Mouse (Mus musculus): ENCODE data around the gene Gm37240.

Gene Gm37240

GRCm38 (mm10) chr3:84936956-84937355 is 950.4 kb downstream of the Gm37240 start:
- in situ Hi-C loops (cut with MboI; ENCODE audit: low sequenced_read_pairs): loop anchor here (25.0 kb wide), 1 partner anchor 625 kb away; the partner anchor contains the start of gene Gatb

- in situ Hi-C loops (cut with MboI; ENCODE audit: low sequenced_read_pairs): loop anchor here (25.0 kb wide), 1 partner anchor 626 kb away; the partner anchor contains the start of gene Gatb
Observed at GRCm38 (mm10) chr3:84936252-84936651, 951.1 kb downstream of the Gm37240 start.

DNA sequence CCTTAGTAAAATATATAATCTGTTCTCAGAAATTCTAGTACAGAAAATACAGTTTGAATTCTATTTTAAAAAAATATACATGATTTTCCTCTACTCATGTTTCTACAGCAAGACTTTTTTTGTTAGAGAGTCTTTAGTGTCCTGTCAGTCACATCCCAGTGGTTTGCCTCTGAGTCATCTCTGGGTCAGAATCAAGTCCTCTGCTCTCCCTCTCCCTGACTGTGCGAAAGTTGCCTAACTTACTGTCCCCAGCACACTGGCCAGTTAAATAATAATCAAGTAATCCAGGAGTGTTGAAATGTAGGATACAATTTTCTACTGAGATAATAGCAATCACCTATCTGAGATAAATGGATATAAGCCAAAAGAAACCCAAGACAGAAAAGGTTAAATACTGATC is 951.6 kb downstream of the Gm37240 start:
- in situ Hi-C loops (cut with MboI; ENCODE audit: low sequenced_read_pairs): loop anchor here (25.0 kb wide), 1 partner anchor 627 kb away; the partner anchor contains the start of gene Gatb

DNA sequence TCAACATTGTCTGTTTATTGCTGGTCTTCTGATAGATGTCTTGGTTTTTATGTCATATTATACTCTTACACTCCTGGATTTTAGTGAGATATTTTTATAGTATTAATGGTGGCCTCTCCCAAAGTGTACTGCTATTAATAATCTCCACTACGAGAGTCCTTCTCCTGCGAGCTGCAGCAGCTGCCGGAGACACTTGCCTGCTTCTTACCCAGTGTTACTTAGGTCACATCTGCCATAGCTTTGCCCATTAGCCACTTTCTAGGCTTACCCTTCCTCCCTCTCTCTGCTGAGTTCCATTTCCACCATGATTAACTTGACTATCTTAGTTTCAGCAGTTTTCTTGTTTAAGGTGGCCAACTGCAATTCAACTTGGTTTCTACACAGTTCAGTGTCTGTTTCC is 956.6 kb downstream of the Gm37240 start:
- in situ Hi-C loops (cut with MboI; ENCODE audit: low sequenced_read_pairs): loop anchor here (25.0 kb wide), 1 partner anchor 632 kb away; the partner anchor contains the start of gene Gatb

DNA sequence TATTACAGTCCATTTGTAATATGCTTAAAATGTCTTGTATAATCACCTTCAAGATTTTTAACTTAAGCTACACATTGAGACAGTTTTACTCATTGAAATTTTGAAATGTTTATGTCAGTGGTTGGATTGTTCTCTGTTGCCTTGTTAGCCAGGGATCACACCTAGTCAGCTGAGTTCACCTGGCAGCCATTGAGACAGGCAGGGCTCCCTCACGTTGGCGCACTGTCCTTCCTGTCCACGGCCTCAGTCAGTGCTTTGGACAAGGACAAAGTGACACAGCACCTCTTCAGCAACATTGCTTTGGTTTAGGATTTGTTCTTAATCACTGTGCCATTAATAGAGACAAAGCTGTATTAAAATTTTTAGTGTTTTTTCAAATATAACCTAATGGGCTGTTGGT is 958.1 kb downstream of the Gm37240 start:
- in situ Hi-C loops (cut with MboI; ENCODE audit: low sequenced_read_pairs): loop anchor here (25.0 kb wide), 1 partner anchor 633 kb away; the partner anchor contains the start of gene Gatb

GRCm38 (mm10) chr3:84927901-84928300 is 959.4 kb downstream of the Gm37240 start:
- in situ Hi-C loops (cut with MboI; ENCODE audit: low sequenced_read_pairs): loop anchor here (25.0 kb wide), 1 partner anchor 634 kb away; the partner anchor contains the start of gene Gatb

- in situ Hi-C loops (cut with MboI; ENCODE audit: low sequenced_read_pairs): loop anchor here (25.0 kb wide), 1 partner anchor 635 kb away; the partner anchor contains the start of gene Gatb
Observed at GRCm38 (mm10) chr3:84927168-84927794, 960.0 kb downstream of the Gm37240 start.

DNA sequence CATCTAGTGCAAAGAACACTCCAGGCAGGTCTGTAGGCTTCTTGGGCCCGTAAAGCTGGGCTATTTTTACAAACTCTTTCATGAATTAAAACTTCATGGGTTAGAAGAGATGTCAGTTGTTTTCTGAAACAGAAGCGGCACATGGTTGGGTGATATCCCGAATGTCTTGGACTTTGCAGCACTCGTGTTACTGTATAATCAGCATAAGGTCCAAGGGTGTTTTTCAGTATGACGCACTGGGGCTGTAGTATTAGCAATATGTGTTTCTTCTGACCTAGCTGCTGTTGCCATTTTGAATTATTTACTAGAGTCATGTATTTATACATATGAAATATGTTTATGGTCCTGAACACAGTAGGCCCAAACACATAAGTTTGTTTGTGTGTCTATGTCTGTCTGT is 961.2 kb downstream of the Gm37240 start:
- in situ Hi-C loops (cut with MboI; ENCODE audit: low sequenced_read_pairs): loop anchor here (25.0 kb wide), 1 partner anchor 636 kb away; the partner anchor contains the start of gene Gatb

- in situ Hi-C loops (cut with MboI; ENCODE audit: low sequenced_read_pairs): loop anchor here (25.0 kb wide), 1 partner anchor 637 kb away; the partner anchor contains the start of gene Gatb
Observed at GRCm38 (mm10) chr3:84925229-84925628, 962.1 kb downstream of the Gm37240 start.

- in situ Hi-C loops (cut with MboI; ENCODE audit: low sequenced_read_pairs): loop anchor here (25.0 kb wide), 1 partner anchor 989 kb away; no protein-coding TSS in a partner anchor
Observed at GRCm38 (mm10) chr3:84923670-84924069, 963.6 kb downstream of the Gm37240 start.

DNA sequence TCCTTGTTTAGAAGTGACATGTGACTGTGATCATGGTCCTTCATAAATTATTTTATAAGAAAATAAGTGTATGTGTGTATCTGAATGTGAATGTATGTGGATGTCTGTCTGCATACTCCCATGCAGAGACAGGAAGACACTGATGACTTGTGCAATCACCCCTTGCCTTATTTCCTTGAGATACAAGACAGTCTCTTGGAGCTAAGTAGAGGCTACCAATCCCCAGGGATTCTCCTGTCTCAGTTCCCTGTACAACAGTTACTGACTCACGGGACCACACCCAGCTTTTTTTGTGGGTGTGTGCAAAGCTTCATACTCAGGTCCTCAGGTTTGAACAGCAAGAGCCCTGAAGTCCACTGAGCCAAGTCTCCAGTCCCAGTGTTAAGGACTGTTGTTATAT is 964.1 kb downstream of the Gm37240 start:
- in situ Hi-C loops (cut with MboI; ENCODE audit: low sequenced_read_pairs): loop anchor here (25.0 kb wide), 1 partner anchor 989 kb away; no protein-coding TSS in a partner anchor

- in situ Hi-C loops (cut with MboI; ENCODE audit: low sequenced_read_pairs): loop anchor here (25.0 kb wide), 1 partner anchor 990 kb away; no protein-coding TSS in a partner anchor
Observed at GRCm38 (mm10) chr3:84921704-84922420, 965.5 kb downstream of the Gm37240 start.

GRCm38 (mm10) chr3:84917903-84918679 is 969.2 kb downstream of the Gm37240 start:
- in situ Hi-C loops (cut with MboI; ENCODE audit: low sequenced_read_pairs): loop anchor here (25.0 kb wide), 1 partner anchor 994 kb away; no protein-coding TSS in a partner anchor

DNA sequence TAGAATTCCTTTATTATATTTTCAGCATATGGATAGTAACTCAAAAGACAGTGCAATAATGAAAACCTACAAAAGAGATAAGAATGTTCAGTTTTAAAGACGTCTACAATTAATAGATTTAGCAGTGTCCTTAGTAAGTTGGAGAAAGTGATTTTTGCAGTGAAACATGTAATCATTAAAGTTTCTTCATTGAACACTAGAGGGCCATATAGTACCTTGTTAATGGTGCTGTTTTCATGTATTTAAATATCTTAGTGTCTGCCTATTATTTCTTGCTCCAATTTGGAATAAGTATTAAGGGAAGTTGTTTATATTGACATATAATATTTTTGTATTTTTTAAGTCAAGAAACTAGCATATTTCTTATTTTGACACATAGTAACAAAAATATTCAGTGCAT is 973.0 kb downstream of the Gm37240 start:
- in situ Hi-C loops (cut with MboI; ENCODE audit: low sequenced_read_pairs): loop anchor here (25.0 kb wide), 1 partner anchor 998 kb away; no protein-coding TSS in a partner anchor

- in situ Hi-C loops (cut with MboI; ENCODE audit: low sequenced_read_pairs): loop anchor here (25.0 kb wide), 1 partner anchor 1006 kb away; no protein-coding TSS in a partner anchor
Observed at GRCm38 (mm10) chr3:84906528-84906927, 980.8 kb downstream of the Gm37240 start.

GRCm38 (mm10) chr3:84897952-84898351 is 989.4 kb downstream of the Gm37240 start:
- in situ Hi-C loops (cut with MboI; ENCODE audit: low sequenced_read_pairs): no loop called here

DNA sequence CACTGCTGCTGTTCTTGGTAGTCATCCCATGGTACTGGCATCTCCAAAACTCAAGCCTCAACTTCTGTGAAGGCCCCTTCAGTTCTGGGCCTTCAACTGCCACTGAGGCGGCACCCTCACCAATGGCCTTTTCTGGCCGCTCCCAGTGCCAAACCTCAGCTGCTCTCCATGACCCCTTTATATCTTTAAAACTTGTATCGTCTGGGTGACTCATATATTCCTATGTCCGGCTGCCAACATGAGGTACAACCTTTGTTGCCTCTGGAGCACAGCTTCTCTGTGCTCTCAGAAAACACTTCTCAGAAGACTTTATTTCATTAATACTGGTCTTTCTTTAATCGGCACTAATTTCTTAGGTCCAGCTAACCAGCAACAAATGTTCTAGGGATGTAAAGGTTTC is 996.3 kb downstream of the Gm37240 start:
- in situ Hi-C loops (cut with MboI; ENCODE audit: low sequenced_read_pairs): no loop called here

DNA sequence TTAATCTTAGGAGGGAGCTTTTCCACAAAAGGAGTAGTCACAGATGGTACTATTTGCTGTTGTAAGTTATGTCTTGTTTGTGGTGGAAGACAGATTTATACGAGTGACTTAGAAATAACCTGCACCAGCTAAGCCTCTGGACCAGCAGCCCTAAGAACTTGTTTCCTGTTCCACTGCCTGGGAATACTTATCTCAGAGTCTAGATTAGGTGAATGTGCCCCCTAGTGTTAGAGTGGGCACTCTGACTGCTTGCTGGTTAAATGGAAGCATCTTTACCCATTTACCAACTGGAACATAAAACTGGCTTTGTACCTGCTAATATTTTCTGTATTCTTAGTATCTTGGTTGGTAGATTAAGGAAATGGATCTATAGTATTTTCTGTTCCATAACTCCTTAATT is 997.7 kb downstream of the Gm37240 start:
- in situ Hi-C loops (cut with MboI; ENCODE audit: low sequenced_read_pairs): no loop called here

GRCm38 (mm10) chr3:84883817-84884483 is 1003.4 kb downstream of the Gm37240 start:
- in situ Hi-C loops (cut with MboI; ENCODE audit: low sequenced_read_pairs): no loop called here

DNA sequence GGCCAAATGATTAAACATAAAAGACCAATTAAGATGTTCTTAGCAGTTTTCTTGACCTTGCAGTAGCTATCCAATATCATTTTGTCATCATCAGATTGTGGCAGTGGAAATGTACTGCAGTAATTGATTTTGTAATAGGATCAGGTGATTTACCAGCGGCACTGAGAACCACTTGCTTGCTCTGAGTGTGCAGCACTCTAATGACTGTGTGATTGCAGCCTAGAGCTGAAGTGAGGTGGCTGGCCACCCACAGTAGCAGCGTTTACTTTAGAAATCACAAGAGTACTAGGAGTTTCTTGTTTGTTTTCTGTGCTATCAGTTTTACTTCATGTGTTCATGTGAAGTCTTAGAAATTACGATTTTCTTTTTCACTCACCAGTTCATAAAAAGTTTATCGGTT is 1011.1 kb downstream of the Gm37240 start:
- in situ Hi-C loops (cut with MboI; ENCODE audit: low sequenced_read_pairs): no loop called here
